Mouse (Mus musculus) cerebellum, adult 11-12 months (tissue): ENCODE measurements around the gene Gfi1.

Experiments used
- DNase-seq: peaks from one replicate; pipeline ENCODE4 v3.0.0; 2022

Gfi1 gene

GRCm38 (mm10) chr5:107721638-107722011 lies 4.2 kb downstream of the Gfi1 start:
- no peak for DNase-seq

DNA sequence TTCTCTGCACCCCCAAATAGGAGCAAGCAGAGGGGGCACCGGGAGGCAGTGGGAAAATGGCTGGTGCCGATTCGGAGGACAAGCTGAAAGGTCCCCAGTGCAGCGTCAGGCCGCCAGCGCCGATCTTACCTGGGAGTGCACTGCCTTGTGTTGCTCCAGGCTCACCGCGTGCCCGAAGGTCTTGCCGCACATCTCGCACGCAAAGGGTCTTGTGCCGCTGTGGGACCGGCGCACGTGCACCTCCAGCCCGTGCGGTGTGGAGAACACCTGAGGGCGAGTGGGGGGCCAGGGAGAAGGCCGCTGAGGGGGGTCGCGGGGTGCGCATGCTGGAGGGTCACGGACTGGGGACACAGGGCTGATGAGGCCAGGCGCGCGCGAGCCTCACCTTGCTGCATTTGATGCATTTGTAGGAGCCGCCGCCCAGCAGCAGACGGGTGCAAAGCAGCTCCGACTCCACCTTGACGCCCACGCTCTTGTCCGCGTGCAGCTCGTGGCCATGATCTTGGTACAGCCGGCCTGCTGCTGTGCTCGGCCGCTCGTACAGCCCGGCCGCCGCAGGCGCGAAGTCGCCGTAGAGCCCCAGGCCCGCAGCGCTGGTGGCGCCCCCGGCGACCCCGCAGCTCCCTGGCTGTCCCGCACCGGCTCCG lies 4.7 kb downstream of the Gfi1 start:
- DNase-seq: no peak

DNA sequence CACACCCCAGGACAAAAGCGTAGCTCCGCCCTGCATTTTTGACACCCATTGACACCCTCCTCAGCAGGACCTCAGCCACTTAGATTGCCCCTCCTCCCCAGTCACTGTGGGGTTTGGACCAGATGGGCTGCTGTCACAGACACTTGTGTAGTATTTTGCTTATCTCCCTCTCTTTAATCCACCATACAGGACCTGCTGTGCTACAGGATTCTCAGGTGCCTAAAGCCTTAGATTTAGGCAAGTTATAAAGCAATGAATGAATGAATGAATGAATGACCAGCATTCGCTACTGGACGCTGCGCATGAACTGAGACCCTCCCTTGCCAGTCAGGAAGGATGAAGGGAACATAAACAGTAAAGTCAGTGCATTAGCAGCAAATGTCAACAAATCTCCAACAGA lies 5.3 kb downstream of the Gfi1 start:
- DNase-seq: no peak

- DNase-seq: no peak
Measured at GRCm38 (mm10) chr5:107719786-107720185, 6.0 kb downstream of the Gfi1 start.

DNA sequence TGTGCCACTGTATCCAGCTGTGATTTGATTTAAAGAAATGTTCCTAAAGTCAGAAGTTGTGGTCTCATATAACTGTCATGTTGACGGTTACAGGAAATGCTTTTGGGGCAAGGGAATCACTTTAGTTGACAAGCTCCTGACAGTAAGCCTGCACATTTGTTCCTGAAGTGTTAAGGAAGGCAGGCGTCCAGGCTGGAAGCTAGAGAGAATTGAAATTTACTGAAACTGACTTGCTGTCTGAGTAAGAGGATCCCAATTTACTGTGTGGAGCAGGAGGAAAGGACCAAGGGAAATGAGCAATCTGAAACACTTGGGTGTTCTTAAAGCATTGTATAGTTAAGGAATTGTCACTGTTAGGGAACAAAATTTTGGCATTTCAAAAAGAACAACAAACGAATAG lies 6.6 kb downstream of the Gfi1 start:
- no peak for DNase-seq

GRCm38 (mm10) chr5:107717871-107718361 lies 7.9 kb downstream of the Gfi1 start:
- no peak for DNase-seq

- no peak for DNase-seq
Measured at GRCm38 (mm10) chr5:107711689-107712088, 14.1 kb downstream of the Gfi1 start.

DNA sequence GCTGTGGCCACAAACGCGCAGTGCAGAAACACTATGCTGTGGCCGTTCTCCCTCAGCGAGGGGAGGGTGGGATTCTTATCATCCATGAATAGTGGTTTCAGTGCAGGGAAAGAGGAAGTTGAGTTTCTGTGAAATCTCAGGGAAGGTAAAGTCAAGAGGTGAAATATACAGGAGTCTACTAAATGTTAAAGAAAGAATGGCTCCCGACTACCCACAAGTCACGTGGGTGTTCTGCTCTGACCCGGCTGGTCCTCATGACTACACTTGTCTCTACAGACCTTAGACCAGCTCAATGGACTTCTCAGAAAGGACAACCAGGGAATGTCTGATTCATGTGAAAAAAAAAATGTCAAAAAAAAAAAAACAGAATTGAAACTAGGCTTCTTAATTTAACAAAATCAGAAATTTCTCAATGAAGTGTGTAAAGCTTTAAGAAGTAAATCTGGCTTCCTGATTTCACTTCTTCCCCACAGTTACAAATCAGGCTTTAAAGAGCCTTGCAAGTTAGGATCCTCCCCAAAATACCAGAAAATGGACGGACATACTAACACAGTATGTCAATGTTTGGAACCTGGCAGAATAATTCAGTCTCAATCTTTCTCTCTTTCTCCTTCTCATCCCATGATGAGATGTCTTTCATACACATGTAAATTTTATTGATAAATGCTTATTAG lies 17.6 kb downstream of the Gfi1 start:
- DNase-seq: no peak

GRCm38 (mm10) chr5:107706262-107706661 lies 19.6 kb downstream of the Gfi1 start:
- DNase-seq: no peak

- DNase-seq: no peak
Measured at GRCm38 (mm10) chr5:107705756-107706155, 20.1 kb downstream of the Gfi1 start.

DNA sequence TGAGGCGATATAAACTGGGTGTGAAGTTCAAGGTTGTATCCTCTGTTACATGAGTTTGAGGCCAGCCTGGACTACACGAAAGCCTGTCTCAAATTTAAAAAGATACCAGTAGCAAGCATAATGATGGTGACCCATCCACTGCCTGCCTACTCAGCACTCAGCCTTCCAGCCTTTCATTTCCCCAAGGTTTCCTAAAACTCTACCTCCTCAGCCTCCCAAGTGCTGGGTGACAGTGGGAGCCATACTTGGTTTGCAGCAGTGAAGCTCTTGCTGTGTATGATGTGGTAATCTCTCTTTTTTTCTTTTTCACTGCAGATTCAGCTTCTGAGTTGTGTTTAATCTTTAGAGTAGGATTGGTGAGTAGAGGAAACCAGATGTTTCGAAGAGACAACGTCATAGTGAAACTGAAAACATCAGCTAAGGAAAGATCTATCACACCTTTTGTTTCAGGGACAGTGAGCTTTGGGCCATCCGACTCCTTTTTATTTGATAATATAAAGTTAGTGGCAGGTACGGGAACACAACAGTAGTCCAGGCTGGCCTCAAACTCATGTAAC lies 22.6 kb downstream of the Gfi1 start:
- DNase-seq: no peak

DNA sequence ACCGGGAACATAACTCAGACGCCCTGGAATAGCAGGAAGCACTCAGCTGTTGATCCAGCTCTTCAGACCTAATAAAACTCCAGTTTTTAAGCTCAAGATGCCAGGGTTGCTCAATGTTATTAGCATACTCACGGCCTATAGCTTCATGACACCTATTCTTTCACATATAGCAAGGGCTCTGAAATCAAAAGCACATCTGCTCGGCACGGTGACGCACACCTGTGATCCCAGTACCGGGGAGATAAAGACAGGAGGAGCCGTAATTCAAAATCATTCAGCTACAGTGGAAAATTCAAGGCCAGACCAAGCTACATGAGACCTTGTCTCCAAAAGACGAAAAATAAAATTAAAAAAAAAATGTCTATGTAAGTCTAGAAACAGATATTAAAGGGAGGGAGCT lies 24.2 kb downstream of the Gfi1 start:
- no peak for DNase-seq

DNA sequence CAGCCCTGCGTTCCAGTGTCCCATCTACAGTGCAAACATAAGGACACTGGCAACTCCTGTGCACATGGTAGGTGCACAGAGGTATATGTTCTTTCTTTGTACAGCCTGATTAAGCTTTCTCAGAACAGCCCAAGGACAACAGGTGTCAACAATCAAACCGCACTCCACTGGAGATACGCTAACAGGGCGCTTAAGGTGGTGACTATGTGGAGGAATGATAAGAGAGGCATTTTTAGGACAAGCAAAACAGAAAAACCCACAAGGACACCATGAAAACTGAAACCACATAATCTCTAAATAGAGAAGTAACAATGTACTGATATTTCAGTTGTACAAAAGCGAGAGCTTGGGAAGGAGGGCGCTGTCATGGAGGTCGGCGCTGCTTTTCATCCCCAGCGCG lies 25.0 kb downstream of the Gfi1 start:
- no peak for DNase-seq

DNA sequence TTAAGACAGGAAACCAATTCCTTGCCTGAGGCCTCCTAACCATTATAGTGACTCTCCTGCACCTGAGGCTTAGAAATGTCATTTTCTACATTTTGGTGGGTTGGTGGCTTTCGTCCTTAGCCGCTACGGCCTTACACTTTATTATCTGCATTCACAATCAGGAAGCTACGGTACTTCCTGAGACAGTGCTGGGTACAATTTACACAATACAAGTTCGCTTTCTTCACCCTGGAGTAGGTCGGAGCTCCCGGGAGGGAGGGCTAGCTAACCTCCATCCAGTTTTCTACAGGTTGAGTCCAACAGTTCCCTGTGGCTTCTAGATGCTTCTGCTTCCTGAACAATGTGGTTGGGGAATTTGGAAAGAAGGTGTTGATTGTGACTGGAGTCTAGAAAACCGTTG lies 26.9 kb downstream of the Gfi1 start:
- no peak for DNase-seq

- DNase-seq: no peak
Measured at GRCm38 (mm10) chr5:107695019-107695418, 30.8 kb downstream of the Gfi1 start.

DNA sequence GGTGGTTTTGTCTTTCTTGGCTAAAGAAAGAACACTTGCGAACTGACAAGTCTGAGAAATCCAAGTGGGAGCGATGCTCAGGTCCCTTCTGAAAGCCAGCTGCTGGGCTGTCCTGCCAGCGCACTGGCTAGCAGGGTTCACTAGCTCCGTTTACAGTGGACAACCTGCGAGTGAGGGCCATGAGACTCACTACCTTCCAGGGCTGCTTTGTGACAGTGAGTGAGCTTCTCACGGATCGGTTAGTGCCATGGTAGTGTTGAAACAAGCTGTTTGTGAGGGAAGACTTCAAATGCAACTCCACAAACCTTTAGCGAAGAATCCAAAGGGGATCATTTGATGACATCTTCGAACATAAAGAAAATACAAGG lies 37.4 kb downstream of the Gfi1 start:
- no peak for DNase-seq

DNA sequence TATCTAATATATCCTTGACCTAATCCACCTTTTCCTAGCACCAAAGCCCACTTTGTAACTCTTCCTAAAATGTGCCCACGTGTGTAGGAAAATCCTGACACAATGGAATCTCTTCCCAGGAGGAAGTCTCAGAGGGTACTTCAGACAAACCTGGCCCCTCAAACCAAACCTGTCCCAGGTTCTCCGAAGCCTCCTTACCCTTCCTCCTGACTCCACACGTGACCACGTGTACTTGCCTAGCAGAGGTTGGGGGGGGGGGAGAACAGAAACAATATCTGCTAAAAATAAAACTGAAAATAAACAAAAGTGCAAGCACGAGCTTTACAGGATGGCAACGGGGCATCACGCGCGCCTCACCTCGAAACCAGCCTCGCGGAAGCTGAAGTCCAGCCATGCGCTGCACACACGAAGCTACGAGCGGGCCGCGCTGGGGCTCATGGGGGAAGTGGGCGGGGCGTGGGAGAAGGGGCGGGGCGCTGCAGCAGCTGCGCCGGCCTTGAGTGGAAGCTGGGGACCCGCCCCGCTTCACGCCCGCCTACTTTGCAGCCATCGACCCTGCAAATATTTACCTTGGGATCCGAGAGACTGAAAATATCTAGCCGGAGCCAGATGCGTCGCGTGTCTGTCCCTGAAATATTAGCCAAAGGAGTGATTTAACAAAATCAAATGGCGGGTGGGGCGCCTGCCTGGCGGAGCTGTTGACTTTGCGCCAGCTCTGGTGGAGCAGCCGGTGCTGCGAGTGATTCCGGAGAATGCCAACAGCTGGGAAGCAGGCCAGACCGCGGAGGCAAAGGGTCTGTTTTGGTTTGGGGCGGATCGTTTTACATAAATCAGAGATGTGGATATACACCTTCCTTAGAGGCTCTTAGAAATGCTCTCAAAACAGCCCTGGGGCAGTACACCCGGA lies 38.0 kb downstream of the Gfi1 start:
- peak; percentile 28 for DNase-seq

DNA sequence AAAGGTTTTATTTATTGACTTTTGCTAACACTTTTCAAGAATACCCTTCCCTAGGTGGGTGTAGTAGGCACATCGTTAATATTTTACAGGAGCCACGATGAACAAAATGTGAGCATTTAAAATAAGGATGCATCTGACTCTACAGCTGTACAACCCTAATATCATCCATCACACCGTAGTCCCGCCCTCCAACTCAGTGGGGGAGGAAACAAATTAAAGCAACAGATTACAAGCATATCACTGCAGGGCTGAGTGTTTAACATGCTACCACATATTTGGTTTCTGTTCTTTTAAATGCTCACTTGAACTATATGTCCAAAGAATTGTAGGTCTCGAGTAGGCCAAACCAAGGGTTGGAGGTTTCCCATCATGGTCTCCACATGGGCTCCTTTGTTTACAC lies 38.7 kb downstream of the Gfi1 start:
- DNase-seq: no peak

GRCm38 (mm10) chr5:107684380-107684779 lies 41.5 kb downstream of the Gfi1 start:
- no peak for DNase-seq

GRCm38 (mm10) chr5:107681300-107681699 lies 44.5 kb downstream of the Gfi1 start:
- DNase-seq: no peak

DNA sequence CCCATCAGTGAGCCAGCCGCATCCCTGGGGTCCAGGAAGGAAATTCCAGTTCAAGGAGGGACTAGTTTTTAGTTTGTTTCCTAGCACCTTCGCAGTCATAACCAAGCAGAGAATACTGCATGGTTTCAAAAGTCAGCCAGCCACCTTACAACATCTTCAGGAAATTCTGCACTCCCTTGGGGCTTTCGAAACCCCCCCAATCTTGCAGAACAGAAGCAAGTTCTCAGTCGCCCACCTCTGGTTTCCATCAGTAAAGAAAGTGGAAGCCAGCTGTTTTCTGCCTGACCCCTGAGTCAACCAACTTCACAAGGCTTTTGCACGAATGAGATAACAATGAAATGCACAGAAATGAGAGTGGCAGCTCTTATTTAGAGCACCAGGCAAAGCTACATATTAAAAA lies 47.4 kb downstream of the Gfi1 start:
- no peak for DNase-seq
